Mouse (Mus musculus): Measurements from ENCODE around the gene Rph3a.

Rph3a gene

DNA sequence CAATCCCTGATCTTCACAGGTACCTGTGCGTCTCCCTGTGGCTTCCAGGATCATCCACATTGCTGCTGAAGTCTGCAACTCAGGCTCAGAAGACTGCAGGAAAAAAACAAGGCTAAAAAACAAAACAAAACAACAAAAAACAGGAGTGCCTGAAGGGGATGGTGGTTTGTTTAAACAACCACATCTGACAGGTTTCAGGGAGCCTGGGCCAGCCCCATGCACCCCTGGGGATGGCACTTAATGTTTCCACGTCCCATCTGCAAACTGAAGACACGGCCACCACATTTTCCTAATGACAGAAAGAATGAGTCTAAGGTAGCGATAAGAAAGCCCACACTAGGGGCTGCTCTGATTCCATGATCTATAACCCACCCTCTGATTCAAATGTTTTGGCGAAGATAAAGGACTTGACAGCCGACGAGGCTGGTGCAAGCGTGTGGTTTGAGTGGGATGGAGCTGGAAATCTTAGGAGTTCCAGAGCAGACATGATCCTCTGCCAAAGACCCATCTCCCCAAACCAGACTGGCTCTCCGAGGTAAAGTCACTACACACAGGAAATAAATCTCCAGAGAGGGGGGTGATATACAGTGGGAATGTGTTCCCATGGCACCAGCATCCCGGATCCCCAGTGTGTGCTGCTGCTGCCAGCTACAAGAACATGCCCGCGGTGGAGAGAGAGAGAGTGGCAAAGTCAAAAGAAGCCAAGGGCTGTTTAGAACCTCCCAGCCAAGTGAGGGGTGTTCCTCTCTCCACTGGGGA lies at the start of gene Rph3a:
Rph3a (minus strand) TSS at position 282 of the 759 bp plus-strand sequence.
- no peak for DNase-seq (ENCODE audit: low spot score)

DNA sequence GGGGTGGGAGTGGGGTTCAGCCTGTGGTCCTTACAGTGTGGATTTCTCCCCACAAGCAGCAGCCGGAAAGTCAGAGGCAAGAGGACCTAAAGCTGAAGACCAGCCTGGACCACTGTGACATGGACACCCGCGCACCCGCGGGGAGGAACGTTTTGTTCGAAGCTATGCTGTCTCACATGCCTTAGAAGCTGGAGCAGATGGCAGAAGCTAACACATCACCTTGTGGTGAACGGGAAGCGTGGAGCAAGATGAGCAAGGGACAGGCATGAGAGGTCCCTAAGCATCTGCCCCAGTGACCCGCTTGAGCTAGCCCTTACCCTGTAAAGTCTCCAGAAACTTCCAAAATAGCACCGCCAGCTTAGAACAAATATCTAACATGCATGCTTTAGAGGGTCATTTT lies 48.4 kb upstream of the Rph3a start:
- no peak for DNase-seq (ENCODE audit: low spot score)

DNA sequence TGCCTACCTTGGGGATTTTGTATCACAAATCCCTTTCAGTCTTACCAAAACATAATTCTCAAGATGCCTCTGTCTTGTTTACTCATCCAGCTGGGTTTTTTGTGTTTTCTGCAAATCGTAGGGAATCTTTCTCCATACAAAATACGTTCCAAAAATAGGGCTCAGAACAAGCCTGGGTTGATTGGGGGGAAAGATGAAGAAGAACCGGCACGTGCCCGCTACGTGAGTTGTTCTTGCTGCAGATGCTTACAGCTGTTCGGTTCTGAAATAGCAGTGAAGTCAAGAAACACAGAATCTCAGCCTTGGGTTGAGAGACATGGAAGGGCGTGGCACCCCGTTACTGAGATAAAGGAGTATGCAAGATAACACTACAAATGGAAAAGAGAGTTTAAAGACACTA lies 44.0 kb upstream of the Rph3a start:
- DNase-seq (ENCODE audit: low spot score): no peak

- DNase-seq (ENCODE audit: low spot score): no peak
Observed at GRCm38 (mm10) chr5:121041791-121042190, 31.9 kb upstream of the Rph3a start.

GRCm38 (mm10) chr5:121039465-121039864 lies 29.6 kb upstream of the Rph3a start:
- DNase-seq (ENCODE audit: low spot score): no peak

GRCm38 (mm10) chr5:121030161-121030560 lies 20.3 kb upstream of the Rph3a start:
- DNase-seq (ENCODE audit: low spot score): no peak

GRCm38 (mm10) chr5:121019505-121019904 lies 9.6 kb upstream of the Rph3a start:
- DNase-seq (ENCODE audit: low spot score): no peak

DNA sequence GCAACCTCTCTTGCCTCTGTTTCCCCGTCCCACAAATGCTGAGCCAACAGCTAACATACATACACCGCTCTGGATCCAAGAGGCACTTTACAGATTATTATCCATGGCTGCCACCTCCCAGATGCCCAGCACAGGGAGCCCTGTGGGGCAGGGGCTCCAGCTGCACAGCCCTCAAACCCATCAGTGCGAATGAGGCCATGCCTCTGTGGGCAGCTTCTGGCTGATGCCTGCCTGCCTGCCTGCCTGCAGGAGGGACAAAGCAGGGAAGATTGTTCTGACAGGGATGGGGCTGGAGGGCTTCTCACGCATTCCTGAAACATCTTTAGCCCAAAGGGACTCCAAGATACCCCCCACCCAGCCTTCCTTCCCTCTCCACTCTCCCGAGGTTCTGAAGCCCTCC lies 7.8 kb upstream of the Rph3a start:
- DNase-seq (ENCODE audit: low spot score): no peak

DNA sequence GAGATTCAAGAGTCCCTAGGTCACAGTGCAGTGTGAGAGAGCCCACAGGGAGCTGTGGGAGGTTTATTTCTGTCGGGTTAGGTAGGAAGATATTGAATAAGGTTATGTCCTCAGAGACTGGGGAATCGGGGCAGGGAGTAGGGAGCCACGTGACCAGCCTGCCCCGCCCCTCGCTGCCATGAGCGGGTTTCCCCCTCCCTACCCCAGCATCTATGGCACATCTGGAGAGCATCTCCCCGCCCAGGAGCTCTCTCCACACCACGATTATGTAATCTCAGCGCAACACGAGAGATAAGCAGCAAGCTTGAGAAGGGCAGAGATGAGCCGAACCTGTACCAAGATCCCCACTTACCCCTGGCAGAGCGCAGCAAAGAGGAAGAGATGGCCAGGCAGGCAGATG lies 6.5 kb upstream of the Rph3a start:
- no peak for DNase-seq (ENCODE audit: low spot score)

- DNase-seq (ENCODE audit: low spot score): no peak
Observed at GRCm38 (mm10) chr5:121014496-121014895, 4.6 kb upstream of the Rph3a start.

GRCm38 (mm10) chr5:121011962-121012361 lies 2.1 kb upstream of the Rph3a start:
- DNase-seq (ENCODE audit: low spot score): no peak

GRCm38 (mm10) chr5:121009406-121009805 lies 486 bp downstream of the Rph3a start:
- DNase-seq (ENCODE audit: low spot score): peak; percentile 21

- DNase-seq (ENCODE audit: low spot score): no peak
Observed at GRCm38 (mm10) chr5:121008411-121009239, 1.3 kb downstream of the Rph3a start.

GRCm38 (mm10) chr5:121007563-121007962 lies 2.3 kb downstream of the Rph3a start:
- no peak for DNase-seq (ENCODE audit: low spot score)

DNA sequence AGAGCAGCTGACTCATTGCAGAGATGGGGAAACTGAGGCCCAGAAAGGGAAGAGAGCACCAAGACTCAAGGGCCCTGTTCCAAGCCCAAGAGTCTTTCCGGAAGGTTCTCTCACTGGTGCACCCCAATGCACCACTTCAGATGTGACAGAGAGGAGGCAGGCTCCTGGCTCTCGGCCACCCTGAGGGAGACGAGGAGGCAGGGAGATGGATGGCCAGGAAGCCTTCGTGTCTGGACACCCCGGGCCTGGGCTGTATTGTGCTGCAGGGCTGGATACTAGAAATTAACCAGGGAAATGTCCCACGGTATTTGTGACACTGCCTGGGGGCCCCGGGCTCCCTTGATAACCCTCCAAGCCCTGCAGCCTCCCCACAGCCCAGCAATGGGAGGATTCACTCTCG lies 2.8 kb downstream of the Rph3a start:
- DNase-seq (ENCODE audit: low spot score): no peak

GRCm38 (mm10) chr5:121006176-121006575 lies 3.7 kb downstream of the Rph3a start:
- DNase-seq (ENCODE audit: low spot score): no peak

DNA sequence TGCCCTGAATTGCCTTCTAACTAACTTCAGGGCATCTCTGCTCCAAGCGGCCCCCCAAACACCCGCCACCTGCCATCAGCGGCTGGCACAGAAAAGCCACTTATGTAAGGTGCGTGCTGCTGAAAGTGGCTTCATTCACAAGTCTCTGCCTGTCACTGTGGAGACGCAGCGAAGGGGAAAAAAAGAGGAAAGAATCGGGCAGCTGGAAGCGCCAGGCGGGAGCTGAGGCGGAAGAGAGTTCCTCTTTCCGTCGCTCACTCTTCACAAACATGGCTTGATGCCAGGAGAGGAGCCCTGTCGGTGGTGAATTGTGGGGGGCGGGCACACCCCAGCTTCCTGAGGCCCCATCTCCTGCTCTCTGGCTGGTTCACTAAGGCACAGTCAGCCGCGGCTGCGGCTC lies 6.1 kb downstream of the Rph3a start:
- no peak for DNase-seq (ENCODE audit: low spot score)

GRCm38 (mm10) chr5:120999573-120999972 lies 10.3 kb downstream of the Rph3a start:
- no peak for DNase-seq (ENCODE audit: low spot score)

- no peak for DNase-seq (ENCODE audit: low spot score)
Observed at GRCm38 (mm10) chr5:120988373-120988772, 21.5 kb downstream of the Rph3a start.

DNA sequence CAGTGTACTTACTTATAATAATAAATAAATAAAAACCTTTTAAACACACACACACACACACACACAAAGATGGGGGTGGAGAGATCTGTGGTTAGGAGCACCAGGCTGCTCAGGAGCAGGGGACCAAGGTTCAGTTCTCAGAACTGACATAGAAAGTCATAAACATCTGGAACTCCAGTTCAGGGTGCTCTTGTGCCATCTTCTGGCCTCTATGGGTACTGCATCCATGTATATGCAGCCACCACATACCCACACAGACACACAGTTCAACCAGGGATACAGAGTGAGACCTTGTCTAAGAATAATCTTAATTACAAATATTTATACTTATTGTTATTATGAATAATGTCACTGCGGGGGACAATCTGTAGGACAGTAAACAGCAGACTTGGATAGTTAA lies 26.9 kb downstream of the Rph3a start:
- no peak for DNase-seq (ENCODE audit: low spot score)

GRCm38 (mm10) chr5:120981211-120981610 lies 28.7 kb downstream of the Rph3a start:
- no peak for DNase-seq (ENCODE audit: low spot score)

GRCm38 (mm10) chr5:120980116-120980515 lies 29.8 kb downstream of the Rph3a start:
- no peak for DNase-seq (ENCODE audit: low spot score)

DNA sequence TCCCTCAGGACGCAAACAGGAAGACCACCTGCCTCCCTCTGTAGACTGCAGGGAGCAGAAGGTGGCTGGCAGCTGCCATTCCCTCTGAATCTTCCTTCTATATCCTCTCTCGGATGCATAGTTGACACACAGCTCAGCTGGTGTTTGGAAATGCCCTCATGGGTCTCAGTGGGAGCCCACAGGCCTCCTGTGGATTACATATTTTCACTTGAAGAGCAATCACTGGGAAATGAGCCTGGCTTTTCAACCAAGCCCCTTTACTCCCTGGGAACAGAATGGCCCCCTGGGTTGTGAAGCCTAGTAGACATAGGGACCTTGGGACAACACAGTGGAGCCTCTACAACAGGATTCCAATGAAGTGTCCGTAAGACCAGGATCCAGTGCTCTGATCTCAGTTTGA lies 33.8 kb downstream of the Rph3a start:
- no peak for DNase-seq (ENCODE audit: low spot score)
